Mouse (Mus musculus): ENCODE measurements around the gene Kank2. TPM values are rescaled to one million over a fixed set of nuclear protein-coding genes. Genes with fewer than 3 reads are reported as not detected.

Gene Kank2
- polyA plus RNA-seq, 1 experiment from 2014 or later: 1.3 TPM

GRCm38 (mm10) chr9:21840115-21840787 is 41.7 kb upstream of the Kank2 start:
- ATAC-seq (ENCODE audit: low read depth): 0 out of 2 replicates have a peak, but pooled peaks have one; percentile 13
- WGBS: 57% methylated on average over 8 of the region's 8 CpGs

GRCm38 (mm10) chr9:21837690-21838089 is 39.1 kb upstream of the Kank2 start:
- H3K4me1 ChIP-seq (ENCODE audit: control insufficient read depth, insufficient read depth, low read length): no peaks in the 10 kb centered on the region
- no peak overlapping the region for H3K27ac ChIP-seq (ENCODE audit: low read depth, low read length)
- no peak overlapping the region for H3K4me2 ChIP-seq (ENCODE audit: low read depth, low read length)
- H3K27me3 ChIP-seq (ENCODE audit: control insufficient read depth, insufficient read depth, low read length): no peaks in the 10 kb centered on the region
- 97% methylated on average over 2 of the region's 2 CpGs for WGBS
- H3K4me3 ChIP-seq (ENCODE audit: low read depth, low read length): no peak overlapping the region
- no peak overlapping the region for H3K9ac ChIP-seq (replicated peaks; ENCODE audit: low read depth, low read length)
- no peaks in the 10 kb centered on the region for H3K9me3 ChIP-seq (ENCODE audit: control insufficient read depth, low read length)
- no peaks in the 10 kb centered on the region for H3K36me3 ChIP-seq (ENCODE audit: control insufficient read depth, insufficient read depth, low read length)
- ATAC-seq (ENCODE audit: low read depth): no peak

More at GRCm38 (mm10) chr9:21840115-21840787, 41.7 kb upstream of the Kank2 start:
- H3K27me3 ChIP-seq (ENCODE audit: control insufficient read depth, insufficient read depth, low read length): no peaks in the 10 kb centered on the region
- H3K4me3 ChIP-seq (ENCODE audit: low read depth, low read length): no peak overlapping the region
- H3K4me2 ChIP-seq (ENCODE audit: low read depth, low read length): no peak overlapping the region
- H3K4me1 ChIP-seq (ENCODE audit: control insufficient read depth, insufficient read depth, low read length): no peaks in the 10 kb centered on the region
- no peak overlapping the region for H3K27ac ChIP-seq (ENCODE audit: low read depth, low read length)
- H3K9me3 ChIP-seq (ENCODE audit: control insufficient read depth, low read length): no peaks in the 10 kb centered on the region
- H3K36me3 ChIP-seq (ENCODE audit: control insufficient read depth, insufficient read depth, low read length): no peaks in the 10 kb centered on the region
- H3K9ac ChIP-seq (replicated peaks; ENCODE audit: low read depth, low read length): no peak overlapping the region

DNA sequence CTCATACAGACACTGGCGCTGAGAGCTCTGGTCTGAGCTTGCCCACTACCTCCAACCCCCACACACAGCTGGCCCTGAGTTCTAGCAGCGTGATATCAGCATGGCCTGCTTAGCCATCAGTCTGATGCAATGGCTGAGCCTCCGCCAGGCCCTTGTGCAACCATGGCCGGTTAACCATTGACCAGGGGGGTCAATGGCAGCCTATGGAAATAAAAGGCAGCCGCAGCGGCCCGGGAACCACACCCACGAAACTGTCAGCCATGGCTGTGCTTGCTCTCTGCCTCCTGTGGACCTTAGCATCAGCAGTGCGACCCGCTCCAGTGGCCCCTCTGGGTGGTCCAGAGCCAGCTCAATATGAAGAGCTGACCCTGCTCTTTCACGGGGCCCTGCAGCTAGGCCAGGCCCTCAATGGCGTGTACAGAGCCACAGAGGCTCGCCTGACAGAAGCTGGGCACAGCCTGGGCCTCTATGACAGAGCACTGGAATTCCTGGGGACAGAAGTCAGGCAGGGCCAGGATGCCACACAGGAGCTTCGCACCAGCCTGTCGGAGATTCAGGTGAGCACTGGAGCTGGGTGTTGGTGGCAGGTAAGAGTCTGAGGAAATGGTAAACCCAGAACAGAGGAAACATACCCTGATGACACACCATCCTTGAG is 36.8 kb upstream of the Kank2 start, which contains the start of gene Angptl8:
Gene Angptl8 (plus strand): TSS at position 253 of the 655 bp plus-strand sequence.
- Histone ChIP-seq H3K27me3 (ENCODE audit: control insufficient read depth, insufficient read depth, low read length) (no peaks in the 10 kb centered on the region), H3K4me2 (ENCODE audit: low read depth, low read length) (no peak within 1 kb of the TSS), H3K36me3 (ENCODE audit: control insufficient read depth, insufficient read depth, low read length) (no peaks in the 10 kb centered on the region), H3K4me1 (ENCODE audit: control insufficient read depth, insufficient read depth, low read length) (no peaks in the 10 kb centered on the region), H3K9ac (replicated peaks; ENCODE audit: low read depth, low read length) (no peak within 1 kb of the TSS), H3K4me3 (ENCODE audit: low read depth, low read length) (no peak within 1 kb of the TSS), H3K9me3 (ENCODE audit: control insufficient read depth, low read length) (no peaks in the 10 kb centered on the region), H3K27ac (ENCODE audit: low read depth, low read length) (no peak within 1 kb of the TSS)
- WGBS: 68% methylated on average over 15 of the region's 15 CpGs
- ATAC-seq (ENCODE audit: low read depth): no peak

DNA sequence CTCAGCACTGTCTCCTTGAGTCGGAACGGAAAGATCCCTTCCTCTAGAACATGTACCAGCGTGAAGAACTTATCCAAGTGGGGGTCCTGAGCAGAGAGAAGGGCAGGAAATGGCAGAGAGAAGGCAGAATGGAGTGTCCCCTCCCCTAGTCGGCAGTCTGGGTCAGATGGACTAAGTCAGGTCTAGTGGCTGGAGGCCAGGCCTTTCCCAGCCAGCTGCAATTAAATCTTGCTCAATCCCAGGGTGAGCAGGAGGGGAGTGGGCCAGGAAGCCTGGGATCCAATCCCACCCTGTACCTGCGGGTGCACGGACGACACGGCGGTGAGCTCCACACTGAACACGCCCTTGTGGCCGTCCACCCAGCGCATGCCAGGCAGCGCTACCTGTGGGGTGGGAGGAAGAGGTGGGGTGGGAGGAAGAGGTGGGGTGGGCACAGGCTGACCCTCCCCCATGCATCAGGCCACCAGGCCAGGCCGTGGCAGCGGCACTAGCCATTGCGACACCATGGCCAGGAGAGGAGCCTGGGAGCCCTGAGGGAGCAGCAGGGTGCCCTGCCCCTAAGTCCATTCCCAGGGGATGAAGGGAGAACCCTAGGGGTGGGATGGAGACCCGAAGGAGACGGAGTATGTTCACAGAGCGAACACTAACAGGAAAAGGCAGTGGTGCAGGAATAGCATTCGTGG is 33.2 kb upstream of the Kank2 start:
- no peak for ATAC-seq (ENCODE audit: low read depth)
- WGBS: 92% methylated on average over 20 of the region's 20 CpGs

GRCm38 (mm10) chr9:21830936-21831335 is 32.4 kb upstream of the Kank2 start:
- no peak overlapping the region for H3K4me2 ChIP-seq (ENCODE audit: low read depth, low read length)
- no peak overlapping the region for H3K4me3 ChIP-seq (ENCODE audit: low read depth, low read length)
- no peaks in the 10 kb centered on the region for H3K27me3 ChIP-seq (ENCODE audit: control insufficient read depth, insufficient read depth, low read length)
- no peaks in the 10 kb centered on the region for H3K9me3 ChIP-seq (ENCODE audit: control insufficient read depth, low read length)
- no peaks in the 10 kb centered on the region for H3K4me1 ChIP-seq (ENCODE audit: control insufficient read depth, insufficient read depth, low read length)
- no peak overlapping the region for H3K9ac ChIP-seq (replicated peaks; ENCODE audit: low read depth, low read length)
- WGBS: 88% methylated on average over 11 of the region's 11 CpGs
- no peak for ATAC-seq (ENCODE audit: low read depth)
- no peak overlapping the region for H3K27ac ChIP-seq (ENCODE audit: low read depth, low read length)
- H3K36me3 ChIP-seq (ENCODE audit: control insufficient read depth, insufficient read depth, low read length): no peaks in the 10 kb centered on the region

More for the DNA sequence above, 33.2 kb upstream of the Kank2 start:
- H3K4me1 ChIP-seq (ENCODE audit: control insufficient read depth, insufficient read depth, low read length): no peaks in the 10 kb centered on the region
- H3K36me3 ChIP-seq (ENCODE audit: control insufficient read depth, insufficient read depth, low read length): no peaks in the 10 kb centered on the region
- H3K4me2 ChIP-seq (ENCODE audit: low read depth, low read length): no peak overlapping the region
- no peaks in the 10 kb centered on the region for H3K9me3 ChIP-seq (ENCODE audit: control insufficient read depth, low read length)
- H3K27me3 ChIP-seq (ENCODE audit: control insufficient read depth, insufficient read depth, low read length): no peaks in the 10 kb centered on the region
- H3K4me3 ChIP-seq (ENCODE audit: low read depth, low read length): no peak overlapping the region
- H3K27ac ChIP-seq (ENCODE audit: low read depth, low read length): no peak overlapping the region
- no peak overlapping the region for H3K9ac ChIP-seq (replicated peaks; ENCODE audit: low read depth, low read length)

- Histone ChIP-seq H3K4me3 (ENCODE audit: low read depth, low read length) (no peak overlapping the region), H3K4me2 (ENCODE audit: low read depth, low read length) (no peak overlapping the region), H3K36me3 (ENCODE audit: control insufficient read depth, insufficient read depth, low read length) (no peaks in the 10 kb centered on the region), H3K9me3 (ENCODE audit: control insufficient read depth, low read length) (no peaks in the 10 kb centered on the region), H3K27ac (ENCODE audit: low read depth, low read length) (no peak overlapping the region), H3K27me3 (ENCODE audit: control insufficient read depth, insufficient read depth, low read length) (no peaks in the 10 kb centered on the region), H3K9ac (replicated peaks; ENCODE audit: low read depth, low read length) (no peak overlapping the region), H3K4me1 (ENCODE audit: control insufficient read depth, insufficient read depth, low read length) (no peaks in the 10 kb centered on the region)
- ATAC-seq (ENCODE audit: low read depth): no peak
- WGBS: 76% methylated on average over 5 of the region's 5 CpGs
Observed at GRCm38 (mm10) chr9:21830461-21830850, 31.9 kb upstream of the Kank2 start.

GRCm38 (mm10) chr9:21829834-21830460 is 31.4 kb upstream of the Kank2 start:
- ATAC-seq (ENCODE audit: low read depth): no peak
- no peak overlapping the region for H3K4me2 ChIP-seq (ENCODE audit: low read depth, low read length)
- H3K9ac ChIP-seq (replicated peaks; ENCODE audit: low read depth, low read length): no peak overlapping the region
- H3K27ac ChIP-seq (ENCODE audit: low read depth, low read length): no peak overlapping the region
- H3K27me3 ChIP-seq (ENCODE audit: control insufficient read depth, insufficient read depth, low read length): no peaks in the 10 kb centered on the region
- no peaks in the 10 kb centered on the region for H3K9me3 ChIP-seq (ENCODE audit: control insufficient read depth, low read length)
- no peaks in the 10 kb centered on the region for H3K36me3 ChIP-seq (ENCODE audit: control insufficient read depth, insufficient read depth, low read length)
- H3K4me1 ChIP-seq (ENCODE audit: control insufficient read depth, insufficient read depth, low read length): no peaks in the 10 kb centered on the region
- no peak overlapping the region for H3K4me3 ChIP-seq (ENCODE audit: low read depth, low read length)
- 95% methylated on average over 14 of the region's 14 CpGs for WGBS

DNA sequence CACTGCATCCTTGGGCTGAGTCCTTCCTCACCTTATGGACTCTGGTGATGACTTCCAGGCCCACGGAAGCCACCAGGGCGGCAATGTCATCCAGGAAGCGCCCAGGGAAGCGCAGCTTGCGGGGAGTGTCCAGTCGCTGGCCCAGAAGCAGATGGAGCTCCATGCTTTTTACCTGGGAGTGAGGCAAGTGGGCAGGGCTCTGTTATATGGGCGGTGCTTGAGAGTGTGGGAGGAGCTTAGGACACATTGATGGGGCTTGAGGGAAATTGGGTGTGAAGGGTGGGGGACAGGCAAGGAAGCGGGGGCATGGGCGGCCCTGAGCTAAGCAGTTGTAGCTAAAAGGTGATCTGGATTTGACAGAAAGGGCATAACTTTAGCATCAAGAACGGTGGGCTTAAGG is 25.8 kb upstream of the Kank2 start:
- no peaks in the 10 kb centered on the region for H3K9me3 ChIP-seq (ENCODE audit: control insufficient read depth, low read length)
- H3K4me1 ChIP-seq (ENCODE audit: control insufficient read depth, insufficient read depth, low read length): no peaks in the 10 kb centered on the region
- no peaks in the 10 kb centered on the region for H3K27me3 ChIP-seq (ENCODE audit: control insufficient read depth, insufficient read depth, low read length)
- H3K36me3 ChIP-seq (ENCODE audit: control insufficient read depth, insufficient read depth, low read length): no peaks in the 10 kb centered on the region
- no peak overlapping the region for H3K4me3 ChIP-seq (ENCODE audit: low read depth, low read length)
- no peak overlapping the region for H3K27ac ChIP-seq (ENCODE audit: low read depth, low read length)
- H3K4me2 ChIP-seq (ENCODE audit: low read depth, low read length): no peak overlapping the region
- H3K9ac ChIP-seq (replicated peaks; ENCODE audit: low read depth, low read length): no peak overlapping the region
- ATAC-seq (ENCODE audit: low read depth): no peak
- 61% methylated on average over 10 of the region's 10 CpGs for WGBS

Measured in neural tube, embryonic 14.5 days (tissue).